Mouse (Mus musculus): Measurements from ENCODE around the gene Igflr1.

Igflr1 gene

DNA sequence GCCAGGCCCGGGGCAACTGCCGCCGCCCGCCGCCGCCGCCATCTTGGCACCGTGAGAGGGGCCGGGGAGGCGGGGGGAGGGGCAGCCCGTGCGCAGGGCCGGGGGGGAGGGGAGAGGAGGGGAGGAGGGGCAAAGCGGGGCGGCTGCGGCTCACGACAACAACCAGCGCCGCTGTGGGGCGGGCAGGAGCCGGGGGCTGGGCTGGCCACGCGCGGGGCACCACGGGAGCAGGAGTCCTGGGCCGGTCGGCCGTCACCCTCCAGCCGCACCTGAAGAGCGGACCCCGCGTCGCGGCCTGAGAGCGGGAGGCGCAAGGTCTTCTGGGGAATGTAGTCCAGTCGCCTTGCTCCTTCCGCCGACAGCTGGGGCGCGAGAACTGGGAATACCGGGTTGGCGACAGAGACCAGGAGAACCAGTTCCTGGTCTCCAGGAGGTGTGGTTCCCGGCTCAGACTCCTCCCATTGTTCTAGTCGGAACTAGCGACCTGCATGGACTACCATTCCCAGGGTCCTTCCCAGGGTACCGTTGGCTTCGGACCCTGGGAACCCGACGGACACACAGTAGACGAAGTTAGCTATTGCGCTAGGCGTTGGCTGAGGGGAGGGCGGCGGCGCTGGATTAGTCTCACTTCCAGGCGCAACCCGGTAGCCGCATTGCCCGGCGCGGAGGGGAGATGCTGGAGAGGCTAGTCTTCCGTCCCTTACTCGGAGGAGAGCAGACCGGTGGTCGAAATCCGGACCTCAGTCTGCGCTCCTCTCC lies 23.6 kb downstream of the Igflr1 start, which contains the start of gene Kmt2b:
Gene Kmt2b (minus strand): TSS at position 51 of the 759 bp plus-strand sequence.
- in situ Hi-C loops (cut with MboI, MseI): no loop called here

GRCm38 (mm10) chr7:30589435-30590301 lies 24.4 kb downstream of the Igflr1 start:
- in situ Hi-C loops (cut with MboI, MseI): no loop called here

DNA sequence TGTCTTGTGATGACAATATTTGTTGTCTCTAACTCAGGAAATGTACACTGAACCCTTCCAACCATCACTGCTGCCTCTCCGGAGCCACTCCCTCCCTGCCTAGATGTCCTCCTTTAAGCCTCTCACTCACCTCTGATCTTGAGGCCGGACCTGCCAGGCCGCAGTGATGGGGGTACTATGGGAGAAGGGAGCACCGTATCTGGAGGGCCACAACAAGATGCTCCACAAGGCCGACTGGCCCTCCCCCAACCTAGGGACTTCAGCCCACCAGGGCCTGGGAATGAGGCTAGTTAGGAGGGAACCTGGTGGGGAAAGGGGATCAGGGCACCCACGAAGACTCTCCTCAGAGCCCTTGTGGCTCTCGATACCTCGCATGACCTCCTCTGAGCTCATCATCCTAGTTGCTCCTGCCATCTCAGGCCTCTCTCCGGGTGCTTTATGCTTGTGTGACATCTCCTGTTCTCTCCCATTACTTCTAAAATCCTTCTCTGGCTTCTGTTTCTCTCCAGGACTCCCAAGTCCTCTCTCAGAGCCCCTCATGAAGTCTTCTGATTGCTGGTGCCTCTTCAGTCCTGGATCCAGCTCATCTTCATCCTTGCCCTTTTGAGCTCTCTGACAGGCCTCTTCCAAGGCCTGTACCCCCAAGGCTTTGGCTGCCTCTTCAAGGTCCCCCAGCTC lies 25.8 kb downstream of the Igflr1 start:
- in situ Hi-C loops (cut with MboI, MseI): no loop called here

DNA sequence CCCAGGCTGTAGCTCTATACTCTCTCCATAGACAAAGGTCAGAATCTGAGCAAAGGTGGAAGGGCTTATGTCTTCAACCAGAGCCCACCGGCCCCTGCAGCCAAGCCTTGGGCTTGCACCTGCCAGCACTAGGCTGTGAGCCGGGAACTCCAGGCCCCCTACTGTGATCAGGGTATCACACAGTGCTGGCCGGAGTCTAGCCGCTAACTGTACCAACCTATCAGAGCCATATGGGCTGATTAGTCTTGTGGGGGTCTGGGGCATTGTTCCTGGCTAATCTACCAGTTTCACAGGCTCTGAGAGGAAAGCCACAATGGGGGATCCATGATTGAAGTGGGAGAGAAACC lies 26.4 kb downstream of the Igflr1 start:
- in situ Hi-C loops (cut with MboI, MseI): no loop called here

- in situ Hi-C loops (cut with MboI, MseI): no loop called here
Measured at GRCm38 (mm10) chr7:30592772-30593423, 27.7 kb downstream of the Igflr1 start.

GRCm38 (mm10) chr7:30593579-30594509 lies 28.6 kb downstream of the Igflr1 start:
- in situ Hi-C loops (cut with MboI, MseI): no loop called here

DNA sequence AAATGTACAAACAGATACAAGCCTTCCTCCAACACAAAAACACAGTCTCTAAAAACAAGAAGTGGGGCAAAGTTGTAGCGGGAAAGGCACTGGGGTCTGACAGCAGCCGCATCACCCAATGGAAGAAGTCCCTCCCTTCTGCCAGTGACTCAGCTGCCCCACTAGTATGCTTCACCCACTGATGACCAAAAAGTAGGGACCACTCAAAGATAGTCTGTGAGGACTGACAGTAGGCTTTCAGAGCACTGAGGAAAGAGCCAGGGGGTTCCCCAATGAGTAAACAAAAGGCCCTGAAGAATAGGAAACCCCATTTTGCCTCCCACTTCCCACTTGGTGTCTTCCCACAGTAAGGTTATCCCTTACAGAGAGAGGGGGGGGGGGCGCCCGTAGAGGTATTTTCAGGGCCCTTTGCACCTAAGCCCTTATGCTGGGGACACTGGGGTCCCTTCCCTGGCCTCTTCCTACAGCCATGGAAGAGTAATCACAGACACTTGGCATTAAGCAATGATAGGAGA lies 29.3 kb downstream of the Igflr1 start:
- in situ Hi-C loops (cut with MboI, MseI): loop anchor here (5.0 kb wide), 1 partner anchor 817 kb away; no protein-coding TSS in a partner anchor

GRCm38 (mm10) chr7:30596093-30596492 lies 30.9 kb downstream of the Igflr1 start:
- in situ Hi-C loops (cut with MboI, MseI): loop anchor here (5.0 kb wide), 1 partner anchor 819 kb away; no protein-coding TSS in a partner anchor

DNA sequence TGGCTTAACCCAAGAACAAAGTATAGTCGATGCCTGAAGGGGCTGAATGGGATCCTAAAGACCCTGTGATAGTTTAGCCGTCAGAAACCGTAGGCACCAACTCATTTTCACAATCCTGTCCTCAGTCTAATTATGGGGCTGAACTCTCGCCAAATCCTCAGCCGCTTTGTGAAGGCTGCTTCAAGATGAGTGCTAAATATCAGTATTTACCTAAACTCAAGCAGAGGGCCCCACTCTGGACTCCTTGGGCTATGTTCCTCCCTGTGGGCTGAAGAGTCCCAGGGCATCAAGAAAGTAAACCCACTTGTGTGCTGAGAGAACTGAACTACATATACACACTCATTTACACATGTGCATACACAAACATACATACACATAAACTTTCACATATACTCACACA lies 31.6 kb downstream of the Igflr1 start:
- in situ Hi-C loops (cut with MboI, MseI): loop anchor here (5.0 kb wide), 1 partner anchor 820 kb away; no protein-coding TSS in a partner anchor

DNA sequence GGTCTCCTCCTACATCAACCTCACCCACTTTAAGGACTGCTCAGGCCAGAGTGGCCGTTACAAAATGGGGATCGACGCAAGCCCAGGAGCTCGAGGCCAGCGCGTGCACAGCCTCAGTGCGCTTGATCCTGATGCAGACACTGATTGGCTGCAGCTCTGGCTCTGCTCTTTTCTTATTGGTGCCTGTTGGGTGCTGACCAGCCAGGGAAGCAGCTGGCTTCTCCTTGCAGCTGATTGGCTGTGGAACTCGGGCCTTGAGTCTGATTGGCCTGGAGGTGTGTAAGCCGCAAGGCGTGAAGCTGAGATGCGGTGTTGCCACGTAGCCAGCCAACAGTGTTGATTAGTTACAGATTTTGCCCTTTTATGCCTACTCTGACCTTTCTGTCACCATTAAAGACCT lies 33.6 kb downstream of the Igflr1 start, which contains the start of gene Zbtb32:
Gene Zbtb32 (minus strand): TSS at position 124 of the 400 bp plus-strand sequence.
- in situ Hi-C loops (cut with MboI, MseI): loop anchor here (5.0 kb wide), 1 partner anchor 821 kb away; no protein-coding TSS in a partner anchor

DNA sequence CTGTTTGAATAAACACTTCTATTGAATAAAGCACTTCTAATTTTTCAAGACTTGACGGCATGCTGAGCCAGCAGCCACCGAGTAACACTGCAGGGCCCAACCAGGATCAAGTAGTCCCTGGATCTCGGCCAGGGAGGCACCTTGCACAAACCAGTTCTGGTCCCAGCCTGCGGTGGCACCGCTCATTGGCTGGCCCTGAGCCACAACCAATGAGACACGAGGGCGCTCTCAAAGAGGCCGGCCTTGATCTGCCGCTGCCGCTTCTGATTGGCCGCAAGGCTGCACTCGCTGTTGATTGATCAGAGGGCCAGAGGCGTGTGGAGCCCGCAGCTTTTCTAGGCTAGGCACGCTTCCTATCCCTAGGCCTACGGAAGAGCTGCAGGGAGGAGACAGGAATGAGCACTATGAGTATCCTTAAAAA lies 34.7 kb downstream of the Igflr1 start:
- in situ Hi-C loops (cut with MboI, MseI): loop anchor here (5.0 kb wide), 1 partner anchor 823 kb away; no protein-coding TSS in a partner anchor

- in situ Hi-C loops (cut with MboI, MseI): no loop called here
Measured at GRCm38 (mm10) chr7:30600651-30601050, 35.4 kb downstream of the Igflr1 start.

GRCm38 (mm10) chr7:30602583-30602982 lies 37.4 kb downstream of the Igflr1 start:
- in situ Hi-C loops (cut with MboI, MseI): no loop called here

DNA sequence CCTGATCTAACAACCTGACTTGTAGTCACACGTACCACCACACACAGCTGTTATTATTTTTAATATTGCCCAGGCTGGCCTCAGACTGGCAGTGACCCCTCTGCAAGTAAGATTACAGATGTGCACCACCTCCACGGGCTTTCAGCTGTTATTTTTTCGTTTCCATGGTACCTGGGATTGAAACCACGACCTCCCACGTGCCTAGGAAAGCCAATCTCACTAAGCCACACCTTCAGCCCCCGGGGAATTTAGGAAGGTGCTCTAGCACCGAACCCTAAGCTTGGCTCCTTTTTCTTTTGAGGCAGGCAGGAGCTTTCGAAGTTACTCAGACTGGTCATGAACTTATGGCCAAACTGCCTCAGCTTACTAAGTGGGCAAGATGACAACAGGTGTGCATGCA lies 39.2 kb downstream of the Igflr1 start:
- in situ Hi-C loops (cut with MboI, MseI): no loop called here

DNA sequence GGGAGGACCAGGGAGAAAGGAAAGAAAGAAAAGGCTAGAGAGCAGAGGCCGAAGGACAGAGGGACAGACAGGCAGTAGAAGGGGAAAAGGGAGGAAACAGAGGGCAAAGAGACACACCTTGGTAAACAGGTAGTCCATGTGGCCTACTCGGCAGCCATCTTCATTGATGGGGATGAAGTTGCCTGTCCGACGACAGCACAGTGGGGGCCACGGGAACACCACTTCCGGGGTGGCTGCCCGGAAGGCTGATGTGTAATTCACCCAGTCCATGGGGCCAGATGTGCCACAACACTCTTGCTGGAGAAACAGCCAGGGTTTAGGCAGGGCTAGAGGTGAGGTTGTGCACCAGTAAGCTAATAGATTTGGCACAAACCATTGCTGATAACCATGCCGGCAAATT lies 39.7 kb downstream of the Igflr1 start:
- in situ Hi-C loops (cut with MboI, MseI): no loop called here

DNA sequence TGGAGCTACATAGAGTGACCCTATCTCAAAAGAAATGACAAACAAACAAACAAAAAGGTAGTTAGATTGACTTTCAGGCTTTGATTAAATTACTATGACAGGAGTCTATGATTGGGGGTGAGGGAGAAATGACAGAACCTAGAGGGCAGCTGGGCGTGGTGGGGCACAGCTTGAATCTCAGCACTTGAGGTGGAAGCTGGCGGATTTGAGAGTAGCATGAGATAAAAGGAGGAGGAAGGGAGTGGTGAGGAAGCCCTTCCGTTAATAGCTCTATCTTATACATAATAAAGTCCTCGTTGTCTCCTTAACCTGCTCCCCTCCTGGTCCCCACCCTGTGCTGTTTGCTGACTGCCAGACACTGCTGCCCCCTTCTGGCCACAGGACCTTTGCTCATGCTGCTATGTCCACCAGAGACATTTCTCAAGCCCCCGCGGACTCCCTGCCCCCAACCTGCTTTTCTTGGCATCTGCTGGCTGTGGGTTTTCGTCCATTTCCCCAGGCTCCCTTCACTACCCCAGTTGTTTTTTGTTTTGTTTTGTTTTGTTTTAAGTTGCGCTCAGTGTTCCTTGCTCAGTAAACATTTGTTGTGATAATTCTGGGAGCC lies 42.6 kb downstream of the Igflr1 start:
- in situ Hi-C loops (cut with MboI, MseI): no loop called here

DNA sequence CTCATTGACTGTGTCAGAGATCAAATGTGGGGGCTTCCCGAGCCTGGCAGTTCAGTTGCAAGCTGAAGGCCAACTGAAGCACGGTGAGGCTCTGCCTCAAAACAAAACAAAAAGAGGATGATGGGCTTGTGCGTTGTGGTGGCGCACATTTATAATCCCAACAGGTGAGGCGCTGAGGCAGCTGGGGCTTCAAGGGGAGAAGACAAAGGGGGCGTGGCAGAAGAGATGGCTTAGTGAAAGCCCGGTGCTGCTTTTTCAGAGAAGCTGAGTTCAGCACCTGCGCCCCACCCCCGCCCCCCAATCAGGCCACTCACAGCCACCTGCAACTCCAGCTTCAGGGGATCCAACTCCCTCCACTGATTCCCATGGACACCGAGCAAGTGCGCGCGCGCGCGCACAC lies 43.2 kb downstream of the Igflr1 start:
- in situ Hi-C loops (cut with MboI, MseI): no loop called here

- in situ Hi-C loops (cut with MboI, MseI): no loop called here
Measured at GRCm38 (mm10) chr7:30610043-30610442, 44.8 kb downstream of the Igflr1 start.

DNA sequence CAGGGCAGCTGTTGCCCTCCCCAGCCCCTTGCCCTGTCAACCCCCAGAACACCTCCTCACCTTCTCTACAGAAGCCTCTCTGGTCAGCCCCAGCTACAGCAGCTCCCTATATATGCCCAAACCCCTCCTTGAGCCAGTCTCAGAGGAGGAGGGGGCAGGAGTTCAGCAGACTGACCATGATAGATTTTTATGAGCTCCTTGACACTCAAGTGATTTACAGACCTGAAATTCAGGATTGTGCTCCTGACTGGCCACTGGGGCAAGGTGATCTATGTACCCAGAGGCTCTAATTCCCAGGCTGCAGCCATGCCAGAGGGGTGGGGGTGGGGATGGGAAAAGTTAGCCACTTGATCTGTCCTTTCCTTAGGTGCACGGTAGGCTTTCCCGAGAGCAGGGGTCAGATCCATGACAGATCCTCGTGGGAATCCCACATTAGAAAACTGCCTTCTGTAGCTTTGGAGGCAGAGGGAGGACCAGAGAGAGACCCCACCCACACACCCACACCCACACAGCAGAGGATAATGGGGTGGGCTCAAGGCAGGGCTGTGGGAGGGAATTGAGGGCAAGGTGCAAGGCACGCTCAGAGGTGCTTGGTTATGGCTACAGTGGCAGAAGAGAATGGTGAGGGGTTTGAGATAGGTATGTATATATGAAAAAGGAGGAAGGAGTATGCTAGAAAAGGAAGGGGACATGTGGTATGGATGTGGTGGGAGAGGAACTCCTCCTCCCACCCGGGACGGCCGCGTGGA lies 47.6 kb downstream of the Igflr1 start, which contains the start of gene Upk1a:
Gene Upk1a (minus strand): TSS at position 194 of the 749 bp plus-strand sequence.
- in situ Hi-C loops (cut with MboI, MseI): no loop called here

All from T-helper 1 cell (primary cell).